Mouse (Mus musculus): Measurements from ENCODE around the gene Obscn.

Gene Obscn

GRCm38 (mm10) chr11:58961364-58962177 is 174.6 kb downstream of the Obscn start:
- DNase-seq (ENCODE audit: low read depth), result no peak

GRCm38 (mm10) chr11:58959921-58960465 is 176.2 kb downstream of the Obscn start:
- DNase-seq (ENCODE audit: low read depth), result peak; percentile 95

- DNase-seq (ENCODE audit: low read depth), result peak; percentile 52
These were observed 176.9 kb downstream of the Obscn start for GRCm38 (mm10) chr11:58959186-58959825.

- DNase-seq (ENCODE audit: low read depth), result no peak
These were observed 177.7 kb downstream of the Obscn start for GRCm38 (mm10) chr11:58958536-58958935.

- no peak for DNase-seq (ENCODE audit: low read depth)
These were observed 178.8 kb downstream of the Obscn start for GRCm38 (mm10) chr11:58957226-58957914.

GRCm38 (mm10) chr11:58955868-58956257 is 180.3 kb downstream of the Obscn start:
- DNase-seq (ENCODE audit: low read depth), result no peak

- DNase-seq (ENCODE audit: low read depth), result peak; percentile 69
These were observed 180.9 kb downstream of the Obscn start for GRCm38 (mm10) chr11:58955143-58955867.

- DNase-seq (ENCODE audit: low read depth), result peak; percentile 100
These were observed 181.6 kb downstream of the Obscn start, which contains the start of the genes Hist3h2a and Trim17 for GRCm38 (mm10) chr11:58954420-58955142. Hist3h2a (plus strand) TSS chr11:58954685. Trim17 (plus strand) TSS chr11:58954685.

GRCm38 (mm10) chr11:58954170-58954419 is 182.1 kb downstream of the Obscn start:
- DNase-seq (ENCODE audit: low read depth), result peak; percentile 39

- DNase-seq (ENCODE audit: low read depth), result peak; percentile 72
These were observed 182.6 kb downstream of the Obscn start for GRCm38 (mm10) chr11:58953351-58954169.

GRCm38 (mm10) chr11:58951210-58951609 is 185.0 kb downstream of the Obscn start:
- DNase-seq (ENCODE audit: low read depth), result no peak

- no peak for DNase-seq (ENCODE audit: low read depth)
These were observed 186.4 kb downstream of the Obscn start for GRCm38 (mm10) chr11:58949480-58950431.

GRCm38 (mm10) chr11:58948542-58949479 is 187.4 kb downstream of the Obscn start, which contains the start of gene Hist3h2ba:
Hist3h2ba (plus strand) TSS chr11:58948920.
- no peak for DNase-seq (ENCODE audit: low read depth)

- DNase-seq (ENCODE audit: low read depth), result no peak
These were observed 188.2 kb downstream of the Obscn start for GRCm38 (mm10) chr11:58947798-58948528.

- DNase-seq (ENCODE audit: low read depth), result no peak
These were observed 188.9 kb downstream of the Obscn start for GRCm38 (mm10) chr11:58947306-58947705.

Measured in 416B (cell line).